Mouse (Mus musculus) kidney, adult 11 months (tissue): ENCODE data around the gene Cnfn.
"Not testable (repeated sequence)": the region's sequence is repeated elsewhere in the genome, so short reads cannot be mapped to it uniquely, and the experiment has no call there.

Source experiments
- DNase-seq: peaks from one replicate; pipeline ENCODE4 v3.0.0; 2022

Gene Cnfn

DNA sequence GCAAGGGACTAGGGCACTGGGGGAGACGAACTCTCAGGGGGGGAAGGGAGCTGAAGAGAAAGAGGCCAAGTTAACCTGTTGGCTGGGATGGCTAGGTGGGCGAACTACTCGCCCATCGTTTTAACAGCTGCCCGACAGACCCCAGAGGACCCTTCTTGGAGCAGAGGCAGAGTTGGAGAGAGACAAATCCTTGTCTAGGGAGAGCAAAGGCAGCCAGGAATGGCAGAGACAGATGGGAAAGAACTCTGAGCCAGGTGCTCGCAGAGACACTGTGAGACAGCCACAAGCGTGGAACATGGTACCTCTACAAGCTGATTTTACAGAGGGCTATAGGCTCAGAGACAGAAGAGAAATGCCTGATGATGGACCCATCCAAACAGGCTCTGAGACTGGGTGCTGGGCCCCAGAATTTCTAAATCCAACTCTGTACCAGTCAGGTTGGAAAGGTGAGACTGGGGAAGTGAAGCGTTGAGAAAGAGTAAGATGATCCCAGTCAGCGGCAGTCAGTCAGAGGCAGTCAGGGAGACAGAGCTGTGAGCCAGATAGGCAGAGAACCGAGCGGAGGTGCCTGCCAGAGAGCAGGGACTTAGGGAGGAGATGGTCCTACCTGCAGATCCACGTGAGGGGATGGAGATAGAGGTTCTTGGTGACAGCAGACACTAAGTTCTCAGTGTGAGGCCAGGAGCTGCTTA, at the start of gene Cnfn:
Cnfn (minus strand) TSS at position 667 of the 692 bp plus-strand sequence.
- no peak for DNase-seq

DNA sequence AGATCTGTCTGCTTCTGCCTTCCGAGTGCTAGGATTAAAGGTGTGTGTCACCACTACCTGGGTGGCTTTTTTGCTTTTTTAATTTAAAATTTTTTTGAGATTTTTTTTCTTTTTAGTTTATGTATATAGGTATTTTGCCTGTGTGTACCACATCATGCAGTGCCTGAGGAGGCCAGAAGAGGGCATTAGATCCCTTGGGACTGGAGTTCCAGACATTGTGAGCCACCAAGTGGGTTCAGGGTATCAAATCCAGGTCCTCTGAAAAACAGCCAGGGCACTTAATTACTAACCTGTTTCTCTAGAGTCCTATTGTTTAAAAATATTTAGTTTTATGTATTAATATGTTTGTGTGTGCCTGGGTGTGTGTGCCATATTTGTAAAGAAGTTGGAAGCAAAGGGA, 48.1 kb upstream of the Cnfn start:
- no peak for DNase-seq

DNA sequence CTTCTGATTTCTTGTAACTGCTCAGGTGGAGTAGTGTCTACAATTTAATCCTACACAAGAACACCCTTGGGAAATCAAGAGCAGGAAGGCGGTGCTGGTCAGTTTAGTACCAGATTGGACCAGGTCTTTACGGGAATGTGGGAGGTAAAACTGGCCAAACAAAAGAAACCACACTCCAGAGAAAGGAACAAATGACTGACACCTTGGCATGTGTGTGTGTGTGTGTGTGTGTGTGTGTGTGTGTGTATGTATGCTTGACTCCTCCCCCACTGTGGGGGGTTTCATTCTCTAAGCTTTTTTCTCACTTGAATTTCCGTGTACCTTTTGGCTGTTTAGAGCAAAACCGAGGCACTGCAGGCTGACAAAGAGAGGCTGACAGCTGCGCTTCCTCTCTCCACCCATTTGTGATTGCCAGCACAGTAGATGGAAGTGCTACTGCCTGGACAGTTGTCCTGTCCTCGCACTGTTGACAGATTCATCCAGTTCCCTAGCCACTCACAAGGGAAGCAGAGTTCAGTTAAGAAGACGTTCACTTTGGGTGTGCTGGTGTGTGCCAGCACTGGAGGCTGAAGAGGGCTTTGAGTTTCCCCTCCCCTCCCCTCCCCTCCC, 43.4 kb upstream of the Cnfn start, which contains the start of gene Cxcl17:
Cxcl17 (minus strand) TSS at position 54 of the 609 bp plus-strand sequence.
- DNase-seq, result no peak

DNA sequence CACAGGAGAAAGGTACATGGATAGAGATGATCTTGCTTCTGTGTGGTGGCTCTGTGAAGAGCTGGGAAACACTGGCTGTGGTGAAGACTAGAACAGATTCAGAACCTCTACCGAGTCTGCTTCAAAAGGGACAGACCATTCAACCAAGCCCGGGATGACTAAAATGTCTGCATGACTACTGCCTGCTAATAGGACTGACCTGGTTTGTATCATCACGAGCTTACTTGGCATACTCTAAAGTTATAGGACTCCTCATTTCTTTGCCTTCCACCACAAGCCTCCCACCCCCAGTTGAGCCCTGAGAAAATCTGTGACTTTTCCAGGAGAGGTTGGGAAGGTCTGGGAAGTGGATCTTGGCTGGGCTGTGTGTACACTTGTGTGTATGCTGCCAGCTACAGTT, 42.3 kb upstream of the Cnfn start:
- no peak for DNase-seq

DNA sequence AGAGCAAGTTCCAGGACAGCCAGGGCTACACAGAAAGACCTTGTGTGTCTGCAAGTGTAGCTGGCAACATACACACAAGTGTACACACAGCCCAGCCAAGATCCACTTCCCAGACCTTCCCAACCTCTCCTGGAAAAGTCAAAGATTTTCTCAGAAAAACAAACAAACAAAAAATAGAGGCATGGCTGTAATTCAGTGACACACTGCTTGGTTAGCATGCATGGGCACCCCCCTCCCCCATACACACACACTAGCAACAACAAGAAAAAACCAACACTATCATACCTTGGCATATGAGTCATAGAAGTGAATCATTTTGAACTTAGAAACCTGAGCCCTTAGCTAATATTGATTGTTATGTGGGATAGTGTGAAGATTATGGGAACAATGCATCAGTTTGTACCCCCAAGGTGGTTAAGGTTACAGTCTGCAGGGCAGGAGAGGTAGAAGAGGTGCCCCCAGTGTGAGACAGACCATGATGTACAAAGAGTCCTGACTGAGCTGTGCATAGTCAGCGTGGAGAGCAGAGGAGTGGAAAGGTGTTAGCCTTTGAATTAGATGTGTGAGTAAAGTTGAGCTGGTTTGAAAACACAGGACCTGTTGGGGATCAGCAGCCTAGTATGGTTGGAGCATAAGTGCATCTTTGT, 41.6 kb upstream of the Cnfn start:
- no peak for DNase-seq

DNA sequence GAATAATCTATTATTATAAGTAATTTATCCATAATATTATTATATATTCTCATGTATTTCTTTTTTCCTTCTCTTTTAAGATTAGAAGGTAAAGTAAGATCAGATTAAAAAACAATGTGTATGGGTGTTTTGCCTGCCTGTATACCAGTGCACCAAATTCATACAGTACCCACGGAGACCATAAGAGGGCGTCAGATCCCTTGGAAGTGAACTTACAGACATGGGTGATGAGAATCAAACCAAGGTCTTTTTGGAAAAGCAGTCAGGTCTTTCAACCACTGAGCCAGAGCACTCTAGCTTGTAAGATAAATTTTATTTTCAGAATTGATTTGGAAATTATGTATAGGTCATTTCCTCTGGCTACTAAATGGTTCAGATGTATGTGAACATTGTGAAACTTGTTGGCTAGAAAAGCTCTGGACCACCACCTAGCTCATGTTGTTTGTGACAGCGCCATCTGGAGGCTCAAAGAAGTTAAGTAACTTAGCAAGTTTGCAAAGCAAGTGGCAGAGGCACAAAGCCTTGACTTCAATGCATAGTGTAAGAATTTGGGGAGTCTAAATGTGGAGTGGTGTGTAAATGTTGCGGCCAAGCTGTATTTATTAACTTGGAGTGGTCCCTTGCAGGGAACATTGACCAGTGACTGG, 39.7 kb upstream of the Cnfn start:
- DNase-seq, result no peak

DNA sequence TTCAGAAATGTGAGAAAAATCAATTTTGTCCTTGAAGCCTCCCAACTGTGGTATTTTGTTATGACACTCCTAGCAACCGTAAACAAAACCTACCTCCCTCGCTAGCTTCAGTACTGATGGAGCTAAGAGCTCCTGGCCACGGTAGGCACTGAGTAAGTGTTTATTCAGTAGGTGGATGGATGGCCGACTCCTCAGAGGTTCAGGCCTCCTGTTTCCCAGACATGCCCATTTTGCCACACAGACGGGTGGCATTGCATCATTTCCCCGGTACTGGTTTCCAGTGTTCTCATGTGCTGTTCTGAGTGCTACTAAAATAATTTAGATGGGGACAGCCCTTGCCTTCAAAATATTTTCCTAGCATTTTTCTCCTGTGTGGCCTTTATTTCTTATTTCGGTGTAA, 36.9 kb upstream of the Cnfn start:
- DNase-seq, result no peak

DNA sequence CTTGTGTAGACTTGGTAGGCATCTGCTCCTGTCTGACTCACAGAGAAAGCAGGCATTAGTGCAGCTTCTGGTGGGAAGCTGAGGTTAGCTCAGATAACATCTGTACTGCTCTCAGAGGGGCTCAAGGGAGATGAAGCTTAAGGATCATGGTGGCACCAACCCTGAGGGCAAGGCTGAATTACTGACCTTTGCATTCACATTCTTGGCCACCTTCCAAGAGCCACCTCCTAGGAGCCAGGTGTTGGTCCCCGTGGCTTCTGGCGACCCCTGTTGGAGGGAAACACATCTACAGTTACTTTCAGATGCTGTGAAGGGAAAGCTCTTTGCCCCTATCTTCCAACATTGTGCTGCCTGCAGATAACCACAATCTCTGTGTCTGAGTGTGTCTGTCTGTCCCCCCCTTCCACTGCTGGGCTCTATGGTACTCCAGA, 33.2 kb upstream of the Cnfn start:
- DNase-seq, result peak; percentile 76

DNA sequence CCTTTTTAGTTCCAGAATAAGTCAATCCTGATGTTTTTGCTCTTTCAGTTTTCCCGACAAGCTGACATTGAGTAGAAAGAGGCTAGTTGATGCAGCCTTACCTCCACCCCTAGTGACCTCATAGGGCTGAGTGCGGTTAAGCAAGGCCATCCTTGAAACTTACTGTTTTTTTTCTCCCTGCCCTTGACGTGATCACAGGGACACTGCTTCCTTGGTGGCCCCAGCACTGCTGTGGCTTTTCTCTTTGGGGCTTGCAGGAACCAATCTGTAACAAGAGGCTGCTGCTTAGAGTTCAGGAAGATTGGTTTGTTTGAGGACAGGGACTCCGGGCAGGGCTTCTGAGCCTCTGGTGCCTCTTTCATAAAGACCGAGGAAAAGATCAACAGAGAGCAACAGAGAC, 32.5 kb upstream of the Cnfn start:
- DNase-seq, result no peak

DNA sequence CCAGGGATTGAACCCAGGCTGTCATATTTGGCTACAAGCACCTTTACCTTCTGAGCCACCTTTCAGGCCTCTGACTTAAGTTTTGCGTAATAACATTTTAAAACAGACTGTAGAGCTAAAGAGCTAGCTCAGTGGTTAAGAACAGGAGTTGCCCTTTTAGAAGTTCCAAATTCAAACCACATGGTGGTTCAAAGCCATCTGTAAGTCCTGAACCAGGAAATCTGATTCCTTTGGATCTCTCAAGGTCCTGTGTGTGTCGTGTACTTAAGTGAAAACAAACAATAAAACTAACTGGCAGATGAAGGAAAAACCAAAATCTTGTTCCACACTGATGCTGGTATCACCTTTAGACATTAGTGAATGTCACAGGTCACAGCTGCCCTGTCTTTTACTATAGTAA, 32.0 kb upstream of the Cnfn start:
- DNase-seq, result no peak

DNA sequence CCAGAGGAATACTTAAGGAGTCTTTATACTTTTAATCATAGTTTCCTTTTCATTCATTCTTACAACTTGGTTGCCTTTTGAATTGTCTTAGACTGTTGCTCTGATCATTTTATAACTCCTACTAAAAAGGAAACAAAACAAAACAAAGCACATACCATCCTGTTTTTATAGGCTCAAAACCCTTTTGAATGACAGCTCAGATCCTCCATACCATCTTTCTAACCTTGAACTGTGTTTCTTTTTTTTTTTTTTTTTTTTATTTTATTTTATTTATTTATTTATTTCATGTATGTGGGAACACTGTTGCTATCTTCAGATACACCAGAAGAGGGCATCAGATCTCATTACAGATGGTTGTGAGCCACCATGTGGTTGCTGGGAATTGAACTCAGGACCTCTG, 29.5 kb upstream of the Cnfn start:
- DNase-seq, result not testable (repeated sequence)

DNA sequence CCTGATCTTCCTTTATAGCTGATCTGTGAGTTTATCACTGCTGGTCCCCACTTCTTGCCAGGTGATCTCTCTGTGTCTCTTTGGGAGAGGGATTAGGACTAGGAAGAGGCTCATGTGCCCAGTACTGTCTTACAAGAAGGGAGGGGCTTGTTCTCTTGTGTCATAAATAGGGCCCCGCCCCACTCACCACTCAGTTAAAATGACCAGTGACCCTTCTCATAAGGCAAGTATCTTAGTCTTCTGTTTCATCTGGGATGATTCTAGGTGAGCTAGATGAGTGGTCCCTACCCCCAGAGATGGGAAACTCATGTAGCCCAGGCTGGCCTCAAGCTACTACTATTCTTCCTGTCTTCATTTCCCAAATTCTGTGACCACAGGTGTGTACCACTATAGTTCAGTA, 29.1 kb upstream of the Cnfn start, which contains the start of gene Lipe:
Lipe (minus strand) TSS at position 101 of the 400 bp plus-strand sequence.
- DNase-seq, result no peak

DNA sequence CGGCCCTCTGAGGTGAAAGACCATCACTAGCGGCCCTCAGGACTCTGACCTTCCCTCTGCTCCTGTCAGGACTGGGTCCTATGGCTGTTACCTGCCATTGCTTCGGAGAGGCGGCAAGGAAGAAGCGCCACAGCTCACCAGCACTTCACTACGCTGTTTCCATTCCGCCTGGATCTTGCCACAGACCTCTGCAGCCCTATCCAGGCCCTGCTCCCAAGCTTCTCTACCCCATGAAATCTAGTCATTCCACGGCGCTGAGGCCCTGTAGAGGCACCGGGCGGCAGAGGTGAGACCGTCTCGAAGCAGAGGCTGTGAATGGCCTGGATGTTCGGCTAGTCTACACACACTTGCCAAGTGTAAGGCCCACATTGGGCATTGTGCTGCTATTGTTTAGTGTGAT, 27.1 kb upstream of the Cnfn start:
- no peak for DNase-seq

DNA sequence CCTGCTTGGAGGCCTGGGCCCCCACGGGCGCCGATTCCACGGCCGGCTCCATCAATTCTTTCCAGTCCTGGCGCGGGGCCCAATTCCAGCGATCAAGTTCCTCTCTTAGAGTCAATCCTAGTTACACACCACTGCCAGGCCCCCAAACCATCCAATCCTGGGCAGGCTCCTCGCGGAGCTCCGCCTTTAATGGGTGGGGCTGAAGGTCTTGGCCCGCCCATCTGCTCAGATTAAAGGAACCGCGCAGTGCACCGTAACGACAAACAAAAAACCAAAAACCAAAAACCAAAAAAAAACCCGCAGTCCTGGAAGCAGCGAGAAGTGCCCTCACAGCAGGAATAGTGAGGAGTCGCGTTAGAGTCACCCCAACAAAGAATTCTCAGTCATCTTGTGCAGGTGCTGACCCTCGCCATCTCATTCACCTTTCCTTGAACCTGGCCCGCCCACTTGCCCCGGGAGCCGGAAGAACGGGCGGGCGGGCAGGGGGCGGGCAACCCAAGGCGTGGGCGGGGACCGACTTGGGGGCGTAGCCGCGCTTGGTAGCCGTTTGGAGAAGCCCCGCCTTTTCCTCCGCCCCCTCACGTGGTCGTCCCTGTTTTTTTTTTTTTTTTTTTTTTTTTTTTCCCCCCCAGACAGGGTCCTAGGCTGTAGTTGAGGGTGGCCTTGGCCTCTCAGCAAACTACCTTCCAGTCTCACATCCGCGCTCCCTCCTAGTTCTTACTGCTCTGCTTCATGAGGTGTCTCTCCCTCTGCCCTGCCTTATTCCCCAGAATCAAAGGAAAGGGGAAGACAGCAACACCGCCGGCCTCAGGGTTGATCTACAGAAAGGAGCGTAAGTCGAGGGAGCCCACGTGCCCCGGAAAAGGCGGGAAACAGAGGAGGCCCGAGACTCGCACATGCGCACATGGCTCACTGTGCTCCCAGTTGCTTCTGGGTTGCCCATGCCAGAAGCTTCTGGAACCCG, 26.3 kb upstream of the Cnfn start:
- DNase-seq, result peak; percentile 97

DNA sequence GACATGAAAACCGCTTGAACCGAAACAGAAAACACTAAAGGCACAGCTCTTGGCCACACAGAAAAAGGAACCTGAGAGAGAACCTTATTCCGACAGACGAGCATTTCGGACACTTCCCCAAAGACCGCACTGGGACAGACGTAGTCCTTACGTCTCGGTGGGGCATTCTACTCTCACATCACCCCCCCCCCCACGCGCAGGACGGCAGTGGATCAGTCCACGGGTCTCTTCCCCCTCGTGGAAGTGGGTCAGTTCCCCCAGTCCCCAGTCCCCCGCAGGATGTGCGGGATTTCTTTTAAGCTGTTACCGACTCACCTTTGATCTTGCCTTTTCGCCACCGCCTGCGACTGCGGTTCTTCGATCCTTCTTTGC, 25.6 kb upstream of the Cnfn start:
- no peak for DNase-seq

DNA sequence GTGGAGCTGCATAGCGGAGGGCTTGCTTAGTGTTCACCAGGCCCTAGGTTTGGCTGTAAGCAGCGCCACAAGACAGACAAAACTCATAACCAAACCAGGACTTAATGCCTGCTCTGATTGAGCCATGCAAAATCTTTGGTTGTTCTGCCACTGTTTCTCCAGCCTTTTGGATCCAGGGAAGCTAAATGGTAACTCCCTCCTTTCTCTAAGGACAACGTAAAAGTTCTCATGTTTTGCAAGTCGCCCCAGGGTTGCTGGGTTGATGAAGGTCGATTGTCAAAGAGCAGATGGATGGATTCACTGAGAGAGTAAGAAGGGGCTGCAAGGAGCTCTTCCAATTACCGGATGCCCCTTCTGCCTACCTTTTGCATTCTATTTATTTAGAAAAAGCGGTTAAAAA, 25.2 kb upstream of the Cnfn start:
- DNase-seq, result no peak

DNA sequence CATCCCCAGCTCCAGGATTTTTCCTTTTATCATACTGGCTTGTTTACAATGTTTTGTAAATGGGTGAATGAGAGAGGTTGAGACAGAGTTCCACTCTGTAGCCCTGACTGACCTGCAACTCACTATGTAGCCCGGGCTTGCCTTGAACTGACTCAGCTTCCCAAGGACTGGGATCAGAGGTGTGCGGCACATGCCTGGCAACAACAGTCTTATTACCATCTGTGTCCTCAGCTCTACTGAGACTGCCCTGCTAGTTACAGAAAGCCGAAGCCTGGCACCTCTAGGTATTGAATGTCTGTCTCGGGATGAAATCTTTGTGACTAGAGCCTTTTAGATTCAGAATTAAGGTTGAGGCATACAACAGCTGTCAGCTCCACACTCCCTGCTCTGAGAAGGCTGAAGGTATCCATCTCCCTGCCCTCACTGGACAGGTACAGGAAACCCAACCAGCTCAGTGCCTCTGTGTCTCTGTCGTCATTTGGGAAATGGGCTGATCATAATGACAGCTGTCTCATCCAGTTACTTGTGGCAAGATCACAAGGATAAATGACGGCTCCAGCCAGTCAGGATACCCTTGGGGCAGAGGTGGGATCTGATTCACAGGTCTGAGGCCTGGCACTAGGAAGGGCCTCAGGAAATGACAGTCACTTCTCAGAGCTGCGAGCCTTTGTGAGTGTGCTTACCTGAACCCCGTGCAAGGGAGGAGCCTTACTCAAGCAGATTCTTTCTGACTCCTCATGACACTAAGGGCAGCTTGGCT, 24.1 kb upstream of the Cnfn start:
- DNase-seq, result no peak

DNA sequence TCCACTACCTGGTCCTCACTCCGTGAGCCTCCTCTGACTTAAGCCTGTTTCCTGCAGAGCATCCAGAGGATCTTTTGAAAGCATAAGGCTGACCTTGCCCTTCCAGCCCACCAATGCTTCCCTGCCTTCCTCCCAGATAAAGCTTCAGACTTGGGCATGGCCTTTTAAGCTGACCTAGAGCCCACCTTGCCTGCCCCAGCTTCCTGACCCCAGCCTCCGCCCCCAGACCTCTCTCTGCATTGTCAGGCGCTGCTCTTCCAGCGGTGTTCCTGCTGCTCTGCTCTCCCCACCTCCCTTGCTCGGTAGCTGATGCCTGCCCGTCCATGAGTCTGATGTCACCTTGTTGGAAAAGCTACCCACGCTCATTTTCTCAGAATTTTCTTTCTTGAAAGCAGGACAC, 23.3 kb upstream of the Cnfn start:
- DNase-seq, result no peak

DNA sequence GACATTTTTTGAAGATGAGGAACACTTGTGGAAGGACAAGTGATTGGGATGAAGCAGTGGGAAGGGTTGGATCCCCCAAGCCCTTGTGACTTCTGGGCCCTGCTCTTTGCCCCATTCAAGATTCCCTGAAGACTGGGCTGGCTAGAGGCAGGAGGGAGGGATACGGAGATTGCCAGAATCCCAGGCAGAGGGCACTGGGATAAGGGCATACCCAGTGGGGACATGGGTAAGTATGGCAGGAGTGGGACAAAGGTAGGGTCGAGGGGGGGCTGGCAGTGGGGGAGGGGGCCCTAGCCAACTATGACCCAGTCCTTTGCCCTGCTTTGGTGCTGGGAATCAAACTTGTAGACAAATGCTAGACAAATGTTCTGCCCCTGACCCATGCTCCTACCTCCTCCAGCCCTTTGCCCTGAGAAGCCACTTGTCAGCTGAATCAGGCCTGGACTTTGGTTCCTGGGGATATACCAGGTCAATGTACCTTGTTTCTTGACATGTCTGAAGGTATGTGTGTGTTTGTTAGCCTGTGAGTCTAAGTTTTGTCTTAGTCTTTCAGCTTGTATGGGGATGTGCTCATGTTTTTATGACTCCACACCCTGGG, 22.4 kb upstream of the Cnfn start:
- DNase-seq, result peak; percentile 72

DNA sequence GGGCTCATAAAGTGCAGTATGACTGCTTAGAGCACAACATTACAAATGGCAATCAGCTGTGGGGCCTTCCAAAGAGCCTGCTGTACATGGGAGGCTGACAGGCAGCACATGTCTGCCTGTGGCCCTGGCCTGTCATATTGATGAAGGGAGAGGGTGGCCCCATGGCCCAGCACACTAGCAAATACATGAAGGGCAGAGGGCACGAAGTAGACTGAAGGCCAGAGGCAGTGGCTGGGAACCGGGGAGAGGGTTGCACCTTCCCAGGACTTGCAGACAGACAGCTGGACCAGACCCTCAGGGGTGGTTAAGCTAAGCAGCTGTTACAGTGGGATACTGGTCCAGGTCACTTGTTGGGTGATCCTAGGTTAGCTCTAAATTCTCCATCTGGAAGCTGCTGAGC, 21.5 kb upstream of the Cnfn start:
- DNase-seq, result no peak

DNA sequence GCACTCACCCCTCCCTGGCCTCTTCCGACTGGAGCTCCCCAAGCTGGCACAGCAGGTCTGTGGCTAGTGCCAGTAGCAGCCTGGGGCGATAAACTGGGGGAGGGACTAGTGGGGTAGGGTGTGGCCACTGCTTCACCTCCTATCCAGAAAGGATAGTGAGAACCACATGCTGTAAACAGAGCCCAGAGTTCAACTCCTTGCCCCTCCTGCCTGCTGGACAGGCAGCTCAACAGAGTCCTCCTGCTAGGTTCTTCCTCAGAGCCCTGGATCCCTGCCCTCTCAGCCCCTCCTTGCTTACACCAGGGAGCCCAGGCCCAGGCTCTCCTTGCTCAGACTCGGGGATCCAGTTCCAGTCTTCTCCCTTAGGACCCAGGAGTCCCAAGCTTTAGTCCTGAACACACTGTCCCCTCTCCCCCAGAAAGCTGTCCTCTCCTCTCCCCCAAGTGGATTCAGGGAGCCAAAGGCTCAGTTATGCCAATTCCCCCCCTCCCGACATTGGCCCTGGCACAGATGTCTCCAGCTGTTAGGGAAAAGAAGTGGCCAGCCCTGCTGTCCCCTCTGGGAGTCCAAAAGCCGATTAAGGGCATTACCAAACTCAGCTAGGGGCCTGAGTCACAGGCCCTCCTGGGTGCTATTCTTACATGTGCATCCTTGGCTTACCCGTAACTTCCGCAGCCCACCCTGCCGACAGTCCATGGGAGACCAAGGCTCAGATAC, 20.7 kb upstream of the Cnfn start:
- DNase-seq, result peak; percentile 92
